Mouse (Mus musculus) granulocyte monocyte progenitor cell, adult 5-6 weeks (primary cell): Measurements from ENCODE around the gene Dnaja2. TPM values are rescaled to one million over a fixed set of nuclear protein-coding genes. Genes with fewer than 3 reads are reported as not detected.
A peak's percentile ranks its signal among the peaks of the same experiment; 100 is the strongest.

Experiments used
- ATAC-seq: replicated peaks from 2 replicates; pipeline ENCODE4 v1.8.0; 2016; ENCODE audit warnings: mild to moderate bottlenecking, moderate TSS enrichment, inconsistent platforms; ENCODE audit not compliant: poor library complexity, severe bottlenecking
- total RNA-seq, 2 experiments: library from RNA; stranded (forward) in 1 of 2; stranded (reverse) in 1 of 2; fragments of 200-712, 200-1000 nt in 1 of 2; fragments of >200 nt in 1 of 2; fragmentation: Nextera tagmentation in 1 of 2; gene quantifications; 2 replicates each; pipeline ENCODE4 v1.2.3; 2014 to 2017

Gene Dnaja2
- total RNA-seq, 2 experiments from 2014 or later: 86.8 to 128 TPM

GRCm38 (mm10) chr8:85504704-85505103 lies 50.4 kb downstream of the Dnaja2 start:
- no peak for ATAC-seq

DNA sequence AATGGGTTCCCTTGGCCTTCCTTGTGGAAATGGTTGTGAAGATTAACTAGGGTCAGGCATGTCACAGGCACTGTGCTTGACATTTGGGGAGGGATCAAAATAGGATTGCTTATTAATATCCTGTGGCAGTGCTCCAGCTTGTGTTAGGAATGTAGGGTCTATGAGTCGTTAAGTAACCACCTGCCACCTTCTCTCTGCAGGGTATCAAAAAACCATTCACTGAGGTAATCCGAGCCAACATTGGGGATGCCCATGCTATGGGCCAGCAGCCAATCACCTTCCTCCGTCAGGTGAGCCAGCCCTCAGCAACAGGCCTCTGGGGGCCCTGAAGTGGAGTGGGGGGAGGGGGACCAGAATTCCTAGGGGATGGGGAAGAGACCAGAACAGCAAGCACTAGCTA lies 52.1 kb downstream of the Dnaja2 start:
- ATAC-seq: no peak

DNA sequence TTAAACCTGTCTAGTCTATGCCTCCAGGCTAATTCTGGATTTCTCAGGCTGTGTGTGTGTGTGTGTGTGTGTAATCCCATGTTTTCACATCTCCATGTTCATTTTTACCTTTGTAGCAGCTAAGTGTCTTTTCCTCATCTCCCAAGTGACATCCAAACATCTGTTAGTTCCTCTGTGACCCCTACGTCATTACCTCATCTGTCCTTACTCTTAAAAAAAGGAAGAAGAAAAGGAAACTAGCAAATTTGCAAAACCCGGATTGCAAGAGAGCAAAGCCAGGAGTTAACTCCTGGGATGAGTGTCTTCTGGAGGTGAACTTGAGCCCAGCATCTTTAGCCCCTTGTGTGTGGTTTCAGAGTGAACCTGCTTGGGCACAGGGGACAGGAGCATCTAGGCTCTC lies 52.8 kb downstream of the Dnaja2 start:
- ATAC-seq: peak; percentile 64

GRCm38 (mm10) chr8:85500955-85501685 lies 54.0 kb downstream of the Dnaja2 start:
- no peak for ATAC-seq

DNA sequence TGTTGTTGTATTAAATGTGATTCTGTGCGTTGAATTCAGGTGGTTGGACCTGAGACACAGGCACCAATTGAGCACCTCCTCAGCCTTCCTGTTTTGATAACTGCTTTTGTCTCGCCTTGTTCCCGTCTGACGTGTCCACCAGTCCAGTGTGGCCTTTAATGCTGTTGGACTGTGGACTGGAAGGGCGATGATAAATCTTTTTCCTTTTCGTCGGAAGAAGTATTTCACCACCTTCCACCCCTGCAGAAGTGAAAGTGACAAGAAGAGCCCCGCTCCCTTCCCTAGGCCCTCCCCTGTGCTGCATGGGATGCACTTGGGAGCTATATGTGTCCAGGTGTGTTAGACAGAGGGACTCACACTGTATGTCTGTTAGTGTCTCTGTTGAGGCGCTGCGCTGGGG lies 54.7 kb downstream of the Dnaja2 start:
- ATAC-seq: peak; percentile 69

GRCm38 (mm10) chr8:85498577-85498976 lies 56.6 kb downstream of the Dnaja2 start:
- ATAC-seq: no peak

DNA sequence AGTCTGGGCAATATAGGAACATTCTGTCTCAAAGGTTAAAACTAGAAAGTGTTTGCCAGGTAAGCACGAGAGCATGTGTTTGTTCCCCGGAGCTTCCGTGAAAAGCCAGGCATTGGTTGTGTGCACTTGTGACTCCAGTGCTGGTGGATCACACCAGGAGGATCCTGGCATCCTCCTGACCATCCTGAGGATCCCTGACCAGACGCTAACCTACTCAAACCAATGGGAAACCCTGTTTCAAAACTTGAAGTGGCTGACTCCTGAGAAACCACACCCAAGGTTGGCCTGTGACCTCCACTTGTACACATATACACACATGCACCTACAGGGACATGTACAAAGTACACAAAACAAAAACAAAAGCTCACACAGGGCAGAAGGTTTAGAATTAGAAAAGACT lies 58.4 kb downstream of the Dnaja2 start:
- ATAC-seq: no peak

DNA sequence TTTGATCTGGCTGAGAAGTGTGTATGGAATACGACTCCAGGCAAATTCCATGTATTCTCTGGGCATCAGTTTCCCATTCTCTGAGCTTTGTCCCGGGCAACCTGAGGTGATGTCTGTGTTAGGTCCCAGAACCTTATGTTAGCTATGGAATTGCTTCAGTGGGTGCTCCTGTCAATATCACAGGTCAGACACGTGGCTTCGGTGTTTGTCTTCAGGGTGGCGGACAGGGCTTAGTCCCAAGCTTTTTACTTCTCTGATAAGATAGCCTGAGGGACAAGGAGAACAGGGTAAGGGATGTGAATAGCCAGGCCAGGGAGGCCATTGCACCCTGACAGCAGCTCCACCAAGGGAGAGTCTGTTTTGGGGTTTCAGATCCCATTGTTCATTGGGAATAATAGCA lies 59.0 kb downstream of the Dnaja2 start:
- ATAC-seq: no peak

DNA sequence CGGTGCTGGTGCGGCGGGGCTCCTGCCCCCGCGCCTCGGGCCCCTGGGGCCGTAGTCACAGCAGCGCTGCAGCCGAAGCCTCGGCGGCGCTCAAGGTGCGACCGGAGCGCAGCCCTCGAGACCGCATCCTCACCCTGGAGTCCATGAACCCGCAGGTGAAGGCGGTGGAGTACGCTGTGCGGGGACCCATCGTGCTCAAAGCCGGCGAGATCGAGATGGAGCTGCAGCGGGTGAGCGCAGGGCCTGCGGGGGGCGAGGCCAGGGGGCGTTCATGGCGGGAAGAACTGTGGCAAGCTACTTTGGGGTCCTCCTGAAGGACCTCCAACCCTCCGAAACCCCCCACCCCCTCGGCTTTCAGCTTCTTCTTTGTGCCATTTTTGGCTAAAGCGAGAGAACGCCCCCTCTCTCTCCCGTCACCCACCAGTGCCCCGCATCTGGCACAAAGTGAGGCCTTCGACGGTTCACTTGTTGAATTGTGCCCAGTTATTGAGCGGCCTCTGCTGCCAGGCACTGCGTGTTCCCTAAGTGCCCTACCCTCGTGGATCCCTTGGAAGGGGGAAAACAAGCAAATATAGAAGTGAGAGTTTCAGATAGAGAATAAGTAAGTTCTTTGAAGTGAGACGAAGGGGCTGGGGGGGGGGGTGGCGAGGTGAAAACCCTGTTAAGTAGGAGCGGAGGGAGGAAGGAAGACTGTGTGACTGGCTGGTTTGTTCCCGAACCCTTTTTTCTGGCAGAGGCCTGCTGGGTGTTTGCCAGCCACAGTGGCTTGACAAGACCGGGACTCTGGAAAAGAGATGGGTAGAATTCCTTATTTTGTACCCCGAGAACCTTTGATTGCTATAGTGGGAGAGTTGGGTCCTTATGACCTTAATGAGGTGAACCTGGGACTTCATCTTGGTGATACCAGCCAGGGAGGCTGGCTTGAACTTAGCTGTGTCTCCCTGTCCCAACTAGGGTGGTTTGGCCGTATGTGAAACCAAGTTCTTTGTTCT lies 61.9 kb downstream of the Dnaja2 start:
- ATAC-seq: peak; percentile 12

DNA sequence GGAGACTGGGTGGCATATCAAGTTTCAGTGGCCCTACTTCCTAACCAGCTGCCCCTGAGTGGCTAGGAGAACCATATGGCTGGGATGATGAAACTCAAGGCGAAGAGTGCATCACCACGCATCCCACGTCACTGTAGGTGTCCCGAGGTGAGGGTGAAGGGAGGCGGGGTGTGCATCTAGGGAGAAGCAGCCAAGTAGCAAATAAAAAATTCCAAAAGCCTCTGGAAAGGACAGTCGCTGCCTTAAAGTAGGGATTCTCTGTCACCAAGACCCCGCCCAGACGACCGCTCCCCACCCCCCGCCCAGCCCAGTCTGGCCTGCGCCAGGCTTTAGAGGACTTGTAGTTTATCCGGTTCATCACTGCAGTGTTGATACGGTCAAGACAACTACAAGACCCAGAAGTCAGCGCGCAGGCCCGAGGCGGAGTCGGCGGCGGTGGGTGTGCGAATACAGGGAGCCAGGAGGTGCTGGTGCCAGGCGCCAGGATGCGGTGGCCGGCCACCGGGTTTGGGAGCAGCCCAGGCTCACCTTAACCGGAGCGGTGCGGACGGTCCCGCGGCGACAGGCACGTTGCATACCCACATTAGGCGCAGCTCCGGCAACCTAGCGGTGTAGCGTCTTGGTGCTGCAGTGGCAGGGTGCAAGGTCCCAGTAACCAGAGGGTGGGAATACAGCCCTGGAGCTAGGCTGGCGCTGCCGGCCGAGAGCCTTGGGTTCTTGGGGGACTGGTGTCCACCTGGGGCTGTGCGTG lies 62.8 kb downstream of the Dnaja2 start, which contains the start of gene Gpt2:
Gene Gpt2 (plus strand): TSS at position 452 of the 751 bp plus-strand sequence.
- ATAC-seq: peak; percentile 89

- no peak for ATAC-seq
These were observed 65.6 kb downstream of the Dnaja2 start for GRCm38 (mm10) chr8:85489546-85489945.

DNA sequence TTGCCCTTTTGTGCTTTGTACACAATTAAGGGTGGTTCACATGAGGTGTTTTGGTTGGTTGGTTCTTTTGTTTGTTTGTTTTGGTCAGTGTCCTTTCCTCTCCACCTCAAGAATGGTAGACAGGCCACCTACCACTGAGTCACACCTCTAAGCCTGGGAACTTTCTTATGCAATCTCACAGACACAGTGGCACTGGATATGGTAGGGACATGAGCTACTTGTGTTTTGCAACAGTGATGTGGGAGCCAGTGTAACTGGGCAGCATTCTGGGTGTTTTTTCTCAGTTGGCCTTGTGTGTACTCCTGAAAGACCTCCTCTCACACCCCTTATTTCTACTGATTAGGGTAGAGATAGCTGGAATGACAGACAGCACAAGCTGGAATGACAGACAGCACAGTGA lies 66.5 kb downstream of the Dnaja2 start:
- peak; percentile 25 for ATAC-seq

DNA sequence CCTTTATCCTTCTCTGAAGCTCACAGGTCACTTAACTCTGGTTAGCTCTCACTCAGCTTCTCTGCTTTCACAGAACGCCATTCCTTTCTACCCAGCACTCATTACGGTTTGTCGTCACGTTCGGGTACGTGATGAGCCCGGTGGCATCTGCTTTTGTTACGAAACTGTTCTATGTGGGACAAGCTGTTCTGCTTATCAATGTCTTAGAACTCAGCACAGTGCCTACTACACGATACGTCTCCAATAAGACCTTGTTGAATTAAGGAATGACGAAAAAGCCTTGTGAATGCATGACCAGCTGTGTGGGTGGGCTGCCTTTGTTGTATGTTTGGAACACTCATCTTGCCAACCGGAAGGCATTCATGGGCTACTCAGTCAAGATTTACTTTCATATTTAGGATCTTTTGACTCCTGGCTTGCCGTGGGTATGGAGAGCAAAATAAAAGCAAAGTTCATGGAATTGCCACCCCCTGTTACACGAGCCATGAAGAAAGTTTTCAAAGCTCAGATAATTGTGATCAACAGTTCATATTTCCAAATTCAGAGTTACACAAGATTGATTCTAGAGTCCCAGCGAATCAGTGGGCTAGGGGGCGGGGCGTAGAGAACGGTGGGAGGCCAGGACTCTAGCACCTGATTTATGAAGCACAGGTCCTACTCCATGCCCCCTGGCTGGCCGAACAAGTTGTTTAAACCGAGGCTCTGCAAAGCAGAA lies 67.1 kb downstream of the Dnaja2 start:
- ATAC-seq: peak; percentile 22

Other genes starting within 250 kb of the Dnaja2 start
- gene Mylk3, start 169.0 kb downstream of the Dnaja2 start, total RNA-seq (2014; fragmentation: Nextera tagmentation): 0.60 and 1.4 TPM in 2 replicates
- gene Mylk3, start 169.0 kb downstream of the Dnaja2 start, total RNA-seq (2017): 1.6 and 1.9 TPM in 2 replicates
- gene 4921524J17Rik, start 122.5 kb downstream of the Dnaja2 start, total RNA-seq (2014; fragmentation: Nextera tagmentation): 11.2 and 25.9 TPM in 2 replicates
- 38.7 and 52.3 TPM in 2 replicates for gene 4921524J17Rik, start 122.5 kb downstream of the Dnaja2 start, total RNA-seq (2017)
- 3.1 and 5.7 TPM in 2 replicates for gene Gpt2, start 62.8 kb downstream of the Dnaja2 start, total RNA-seq (2014; fragmentation: Nextera tagmentation)
- gene Gpt2, start 62.8 kb downstream of the Dnaja2 start, total RNA-seq (2017): 4.3 and 4.6 TPM in 2 replicates
- gene Neto2, start 145.6 kb upstream of the Dnaja2 start, total RNA-seq (2014; fragmentation: Nextera tagmentation): 10.3 and 11.3 TPM in 2 replicates
- 14.9 and 24.2 TPM in 2 replicates for gene Neto2, start 145.6 kb upstream of the Dnaja2 start, total RNA-seq (2017)